Mouse (Mus musculus) CD4-positive, CD25-positive, alpha-beta regulatory T cell, adult 9 weeks (primary cell): ENCODE measurements around the gene Olfr983. TPM values are rescaled to one million over a fixed set of nuclear protein-coding genes. Genes with fewer than 3 reads are reported as not detected.

Experiments used
- polyA plus RNA-seq: library from polyadenylated mRNA; unstranded; fragments of 100-300 nt; shearing (Covaris generic); gene quantifications from one replicate; pipeline ENCODE4 v1.2.1, GENCODE M21; 2017

The Olfr983 gene
- polyA plus RNA-seq, result not detected

DNA sequence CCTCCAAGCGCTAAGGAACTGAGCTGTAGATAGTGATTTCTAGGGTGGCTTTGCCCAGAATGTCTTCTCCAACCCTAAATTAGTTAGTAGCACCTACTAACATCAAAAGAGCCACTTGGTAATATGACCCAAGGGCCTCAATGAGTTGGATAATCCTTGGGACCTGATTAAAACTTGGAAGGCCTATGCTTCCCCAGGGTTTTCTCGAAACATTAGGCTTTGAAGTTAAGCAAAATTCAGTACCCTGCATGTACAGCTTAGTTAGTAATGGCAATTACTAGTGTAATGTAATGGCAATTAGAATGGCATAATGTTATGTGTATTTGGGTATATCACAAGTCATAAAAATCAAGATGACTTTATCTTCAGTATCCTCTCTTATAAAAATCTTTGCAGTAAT lies at the start of gene Olfr983:
TSS of gene Olfr983 (minus strand) at position 101 of the 400 bp plus-strand sequence.

DNA sequence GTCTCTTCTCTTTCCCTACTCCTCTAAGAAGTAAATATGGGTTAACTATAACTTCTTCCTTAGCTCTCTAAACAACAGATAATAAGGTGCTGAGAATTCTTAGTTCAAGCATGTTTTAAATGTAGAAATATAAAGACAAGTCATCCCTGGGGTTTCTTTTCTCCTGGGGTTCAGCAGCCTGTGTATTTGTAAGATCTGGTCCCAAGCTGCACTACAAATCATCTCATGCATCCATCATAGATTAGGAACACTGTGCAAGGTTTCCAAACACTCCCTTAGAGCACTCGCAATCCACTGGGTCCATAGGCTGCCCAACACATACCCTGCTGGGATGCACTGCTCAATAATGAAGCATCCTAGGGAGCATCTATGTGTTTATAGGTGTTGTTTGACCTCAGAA lies 36.7 kb upstream of the Olfr983 start, which contains the start of gene Olfr985:
TSS of gene Olfr985 (minus strand) at position 101 of the 400 bp plus-strand sequence.

DNA sequence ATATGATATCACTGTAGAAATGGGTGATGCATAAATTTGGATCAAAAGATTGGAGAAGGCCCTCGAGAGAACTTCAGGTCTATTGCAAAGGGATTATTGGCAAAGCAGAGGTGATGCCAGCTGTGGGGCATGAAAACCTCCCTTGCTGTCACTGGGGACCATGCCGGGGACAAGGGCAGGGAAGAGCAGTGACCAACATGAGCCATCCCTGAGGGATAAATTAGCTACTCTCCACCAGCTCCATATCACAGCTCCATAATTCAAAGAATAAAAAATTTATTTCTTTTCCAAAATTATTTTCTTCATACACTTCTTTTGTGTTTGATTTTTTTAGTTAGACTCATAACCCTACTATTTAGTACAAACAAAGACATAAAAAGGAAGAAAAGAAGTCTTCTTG lies 20.7 kb upstream of the Olfr983 start, which contains the start of gene Olfr984:
TSS of gene Olfr984 (minus strand) at position 101 of the 400 bp plus-strand sequence.

DNA sequence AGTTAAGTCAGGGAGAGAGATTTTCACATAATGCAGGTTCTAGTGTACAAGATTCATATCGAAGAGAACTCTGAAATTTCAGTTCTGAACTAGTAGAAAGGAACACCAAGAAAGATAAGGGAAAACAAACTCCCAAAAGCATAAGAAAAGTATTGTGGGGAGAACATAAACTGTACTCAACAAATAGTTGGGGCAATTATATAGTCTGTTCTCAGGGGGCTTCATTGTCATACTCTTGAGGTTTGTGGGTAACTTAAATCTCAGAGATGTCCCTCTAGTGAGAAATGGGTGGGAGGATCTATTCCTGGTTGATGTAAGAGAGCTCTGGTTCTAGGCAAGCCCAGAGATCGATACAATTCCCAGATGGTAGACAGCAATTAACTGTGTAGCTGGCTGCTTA lies 19.9 kb downstream of the Olfr983 start, which contains the start of gene Olfr982:
TSS of gene Olfr982 (plus strand) at position 301 of the 400 bp plus-strand sequence.

Other genes with a start within 250 kb of the Olfr983 start
- gene Olfr972, start 227.2 kb downstream of the Olfr983 start, polyA plus RNA-seq, result not detected
- not detected for gene Olfr229, start 186.3 kb downstream of the Olfr983 start, polyA plus RNA-seq
- gene Olfr974, start 156.1 kb downstream of the Olfr983 start, polyA plus RNA-seq, result not detected
- gene Olfr975, start 141.5 kb downstream of the Olfr983 start, polyA plus RNA-seq, result not detected
- not detected for gene Olfr976, start 132.5 kb downstream of the Olfr983 start, polyA plus RNA-seq
- gene Olfr978, start 101.5 kb downstream of the Olfr983 start, polyA plus RNA-seq, result not detected
- gene Olfr979, start 90.1 kb downstream of the Olfr983 start, polyA plus RNA-seq, result not detected
- gene Olfr980, start 84.0 kb downstream of the Olfr983 start, polyA plus RNA-seq, result not detected
- not detected for gene Olfr981, start 72.1 kb downstream of the Olfr983 start, polyA plus RNA-seq
- gene Olfr982, start 19.8 kb downstream of the Olfr983 start, polyA plus RNA-seq, result not detected
- 0.05 TPM for gene Olfr984, start 20.6 kb upstream of the Olfr983 start, polyA plus RNA-seq
- gene Olfr985, start 36.6 kb upstream of the Olfr983 start, polyA plus RNA-seq, result not detected
- gene Tmem225, start 54.5 kb upstream of the Olfr983 start, polyA plus RNA-seq, result not detected
- not detected for gene Olfr986, start 87.3 kb upstream of the Olfr983 start, polyA plus RNA-seq
- gene Zfp202, start 98.7 kb upstream of the Olfr983 start, polyA plus RNA-seq, result 4.7 TPM
- 0.06 TPM for gene Scn3b, start 175.6 kb upstream of the Olfr983 start, polyA plus RNA-seq